8 mouse cellular contexts compared by ENCODE assay signal in genomic region chr13:55071322-55071721, GRCm38 (mm10). TPM values are rescaled to one million over a fixed set of nuclear protein-coding genes. Genes with fewer than 3 reads are reported as not detected.
DNase-seq lines count a peak whose midpoint lies in the region; ATAC-seq and TF ChIP-seq lines count a peak whose summit lies in the region.
"Had no signal": no experiment of that assay in that cellular context is flagged by ENCODE, and none has a peak within 500 bp of the region (broad histone marks: within the 10 kb centered on the region; RNA-seq: fewer than 3 reads in every experiment).

No protein-coding gene starts in this region.

- no peak overlapping the region for H3K4me2 ChIP-seq in intestine, postnatal 0 days (replicated peaks; ENCODE audit: low read depth)
- no peak overlapping the region for H3K4me2 ChIP-seq in intestine, embryonic 15.5 days (replicated peaks)
- H3K4me2 ChIP-seq: embryonic facial prominence, embryonic 15.5 days had no signal

- DNase-seq in B cell, adult 2 months: peak; percentile 28 to 33
- DNase-seq in MEL (ENCODE audit: low read depth, low spot score): peak; percentile 67
- DNase-seq in forelimb bud, embryonic 11.5 days (ENCODE audit: low read depth, low spot score): peak; percentile 42
- DNase-seq in spleen, postnatal 14 days (ENCODE audit: low spot score in 2 of 2): no peak
- no peak for DNase-seq in ovary, adult 18-20 months (ENCODE audit: low spot score)

- no peak overlapping the region for H3K9ac ChIP-seq in intestine, postnatal 0 days (ENCODE audit: low read depth, low read length)
- no peak overlapping the region for H3K9ac ChIP-seq in intestine, embryonic 15.5 days
- no peak overlapping the region for H3K9ac ChIP-seq in MEL (ENCODE audit: control insufficient read depth, low read depth, low read length, poor library complexity, severe bottlenecking)
- H3K9ac ChIP-seq: embryonic facial prominence, embryonic 15.5 days had no signal

- H3K79me2 ChIP-seq in MEL (ENCODE audit: control insufficient read depth, insufficient read depth, low read length, poor library complexity): no peaks in the 10 kb centered on the region

- H3K36me3 ChIP-seq in intestine, postnatal 0 days (ENCODE audit: control insufficient read depth, insufficient read depth): peaks cover 27% of the 10 kb centered on the region
- H3K36me3 ChIP-seq in intestine, embryonic 15.5 days: peaks cover 3% of the 10 kb centered on the region; the same call in 1 of the 2 replicates
- H3K36me3 ChIP-seq in MEL (ENCODE audit: control insufficient read depth in 1 of 2, insufficient read depth in 2 of 2, low read length in 2 of 2): peaks cover 0 to 15% of the 10 kb centered on the region in 2 experiments; a peak in 2 of 4 replicates

- no peak overlapping the region for H3K27ac ChIP-seq in intestine, postnatal 0 days (ENCODE audit: low read depth, low read length)
- no peak overlapping the region for H3K27ac ChIP-seq in intestine, embryonic 15.5 days
- no peak overlapping the region for H3K27ac ChIP-seq in MEL (ENCODE audit: control insufficient read depth, low read depth, low read length)
- H3K27ac ChIP-seq: embryonic facial prominence, embryonic 15.5 days had no signal

- 6% methylated on average over 3 of the region's 3 CpGs for WGBS in intestine, postnatal 0 days
- 4% methylated on average over 3 of the region's 3 CpGs for WGBS in intestine, embryonic 15.5 days

- no peak for ATAC-seq in intestine, postnatal 0 days
- no peak for ATAC-seq in intestine, embryonic 15.5 days

- no peaks in the 10 kb centered on the region for H3K27me3 ChIP-seq in intestine, postnatal 0 days (replicated peaks; ENCODE audit: control insufficient read depth, insufficient read depth, low read length)
- no peaks in the 10 kb centered on the region for H3K27me3 ChIP-seq in intestine, embryonic 15.5 days (replicated peaks)
- H3K27me3 ChIP-seq in MEL (ENCODE audit: control insufficient read depth in 1 of 2, insufficient read depth in 2 of 2, low read length in 2 of 2): no peaks in the 10 kb centered on the region
- H3K27me3 ChIP-seq: embryonic facial prominence, embryonic 15.5 days had no signal

- no peak overlapping the region for H3K4me3 ChIP-seq in intestine, postnatal 0 days (ENCODE audit: low read depth, low read length)
- no peak overlapping the region for H3K4me3 ChIP-seq in intestine, embryonic 15.5 days (replicated peaks)
- H3K4me3 ChIP-seq in MEL (ENCODE audit: control insufficient read depth in 1 of 2, insufficient read depth in 1 of 2, low read depth in 2 of 2, low read length in 2 of 2): no peak overlapping the region
- H3K4me3 ChIP-seq: embryonic facial prominence, embryonic 15.5 days had no signal

- TF ChIP-seq CTCF in intestine, postnatal 0 days (IDR thresholded peaks at IDR 0.05; ENCODE audit: low read depth): peak; percentile 64
- peak in 2 of 3 experiments; percentile 34 to 61; a peak in 5 of 6 replicates for TF ChIP-seq CTCF in MEL (IDR thresholded peaks at IDR 0.05 in 2 of 3, conservative IDR thresholded peaks at IDR 0.05 in 1 of 3; ENCODE audit: control insufficient read depth in 1 of 3, insufficient read depth in 1 of 3, low read depth in 2 of 3, low read length in 3 of 3, poor library complexity in 1 of 3, severe bottlenecking in 1 of 3)

- no peak for TF ChIP-seq EP300 in MEL (IDR thresholded peaks at IDR 0.05; ENCODE audit: low read depth in 1 of 2, low read length in 2 of 2)

- peak; percentile 41 for TF ChIP-seq RAD21 in MEL (IDR thresholded peaks at IDR 0.05; ENCODE audit: low read depth, low read length)

- TF ChIP-seq POLR2A in MEL (IDR thresholded peaks at IDR 0.05; ENCODE audit: control insufficient read depth in 1 of 2, insufficient read depth in 1 of 2, low read depth in 1 of 2, low read length in 2 of 2, poor library complexity in 1 of 2): no peak

- no peaks in the 10 kb centered on the region for H3K9me3 ChIP-seq in intestine, postnatal 0 days (ENCODE audit: control insufficient read depth)
- H3K9me3 ChIP-seq in intestine, embryonic 15.5 days: no peaks in the 10 kb centered on the region
- H3K9me3 ChIP-seq in MEL (replicated peaks; ENCODE audit: insufficient read depth, low read length): no peaks in the 10 kb centered on the region
- H3K9me3 ChIP-seq: embryonic facial prominence, embryonic 15.5 days had no signal

- H3K4me1 ChIP-seq in intestine, postnatal 0 days (replicated peaks; ENCODE audit: control insufficient read depth, insufficient read depth, low read length): no peaks in the 10 kb centered on the region
- H3K4me1 ChIP-seq in intestine, embryonic 15.5 days (replicated peaks): no peaks in the 10 kb centered on the region
- no peaks in the 10 kb centered on the region for H3K4me1 ChIP-seq in MEL (ENCODE audit: control insufficient read depth in 1 of 2, insufficient read depth in 2 of 2, low read length in 2 of 2)
- H3K4me1 ChIP-seq: embryonic facial prominence, embryonic 15.5 days had no signal

TF ChIP-seq in MEL, 35 proteins besides CTCF, POLR2A, EP300 and RAD21:
- TF ChIP-seq MAZ (IDR thresholded peaks at IDR 0.05; ENCODE audit: low read depth, low read length): no peak
- peak; percentile 34 for TF ChIP-seq SMC3 (IDR thresholded peaks at IDR 0.05; ENCODE audit: low read depth, low read length)
- no peak for TF ChIP-seq ZKSCAN1 (IDR thresholded peaks at IDR 0.05; ENCODE audit: low read depth, low read length)
- TF ChIP-seq ZC3H11A (IDR thresholded peaks at IDR 0.05; ENCODE audit: low read depth, low read length): 0 out of 2 replicates have a peak, but pooled peaks have one; percentile 12

RNA-seq across cellular contexts. Expression of gene Uimc1, which starts 28.8 kb away (rescaled TPM):
- 14.1 and 15.9 TPM in 2 replicates for polyA plus RNA-seq in intestine, postnatal 0 days (2015; fragmentation: Nextera tagmentation; extraction: Ambion mirVana)
- 19.7 and 21.8 TPM in 2 replicates for polyA plus RNA-seq in intestine, embryonic 15.5 days (2015; fragmentation: Nextera tagmentation; extraction: Ambion mirVana)
- 124 and 143 TPM in 2 replicates for total RNA-seq in MEL (2012; rRNA removed)
- polyA plus RNA-seq in MEL (2012; ENCODE audit: insufficient read depth in 1 of 2, insufficient read length in 2 of 2, low read depth in 1 of 2, low replicate concordance in 2 of 2, missing spikeins in 1 of 2): 10 to 100 TPM in 1 of 2 experiments, not detected in 1; 32.5 TPM

RNA-seq across cellular contexts. Expression of gene Zfp346, which starts 33.8 kb away (rescaled TPM):
- 5.5 and 6.2 TPM in 2 replicates for polyA plus RNA-seq in intestine, postnatal 0 days (2015; fragmentation: Nextera tagmentation; extraction: Ambion mirVana)
- 14.3 and 14.7 TPM in 2 replicates for polyA plus RNA-seq in intestine, embryonic 15.5 days (2015; fragmentation: Nextera tagmentation; extraction: Ambion mirVana)
- 15.0 and 19.5 TPM in 2 replicates for total RNA-seq in MEL (2012; rRNA removed)
- 10 to 100 TPM in 1 of 2 experiments, not detected in 1; 28.8 TPM for polyA plus RNA-seq in MEL (2012; ENCODE audit: insufficient read depth in 1 of 2, insufficient read length in 2 of 2, low read depth in 1 of 2, low replicate concordance in 2 of 2, missing spikeins in 1 of 2)

RNA-seq across cellular contexts. Expression of gene Hk3, which starts 50.1 kb away (rescaled TPM):
- polyA plus RNA-seq in intestine, postnatal 0 days (2015; fragmentation: Nextera tagmentation; extraction: Ambion mirVana): 0.77 and 0.81 TPM in 2 replicates
- polyA plus RNA-seq in intestine, embryonic 15.5 days (2015; fragmentation: Nextera tagmentation; extraction: Ambion mirVana): 1.2 TPM in 2 replicates
- total RNA-seq in MEL (2012; rRNA removed): not detected in 2 replicates
- polyA plus RNA-seq in MEL (2012; ENCODE audit: insufficient read depth in 1 of 2, insufficient read length in 2 of 2, low read depth in 1 of 2, low replicate concordance in 2 of 2, missing spikeins in 1 of 2): not detected

Comparison
In these comparisons a context has a peak if more than half of its experiments do, and no peak if none do; other contexts are left out.
1. DNase-seq: peak in B cell, adult 2 months (2 of 2), MEL (single experiment) and forelimb bud, embryonic 11.5 days (single experiment); none in spleen, postnatal 14 days (0 of 2) and ovary, adult 18-20 months (single experiment).